Mouse (Mus musculus): ENCODE data around the gene Pqlc3.
"Not testable (repeated sequence)": the region's sequence is repeated elsewhere in the genome, so short reads cannot be mapped to it uniquely, and the experiment has no call there.

Gene Pqlc3

GRCm38 (mm10) chr12:16999739-17000497 lies at the start of gene Pqlc3:
Pqlc3 (minus strand) TSS chr12:17000408.
- in situ Hi-C loops (cut with MboI, MseI), result no loop called here

GRCm38 (mm10) chr12:17049796-17050195 lies 49.6 kb upstream of the Pqlc3 start:
- in situ Hi-C loops (cut with MboI, MseI), result no loop called here

- in situ Hi-C loops (cut with MboI, MseI), result no loop called here
Measured at GRCm38 (mm10) chr12:17048979-17049612, 48.9 kb upstream of the Pqlc3 start.

- in situ Hi-C loops (cut with MboI, MseI), result no loop called here
Measured at GRCm38 (mm10) chr12:17043311-17043710, 43.1 kb upstream of the Pqlc3 start.

GRCm38 (mm10) chr12:17040567-17040966 lies 40.4 kb upstream of the Pqlc3 start:
- in situ Hi-C loops (cut with MboI, MseI), result no loop called here

- in situ Hi-C loops (cut with MboI, MseI), result no loop called here
Measured at GRCm38 (mm10) chr12:17039415-17039814, 39.2 kb upstream of the Pqlc3 start.

- in situ Hi-C loops (cut with MboI, MseI), result no loop called here
Measured at GRCm38 (mm10) chr12:17038246-17038645, 38.0 kb upstream of the Pqlc3 start.

- in situ Hi-C loops (cut with MboI, MseI), result no loop called here
Measured at GRCm38 (mm10) chr12:17037053-17037610, 36.9 kb upstream of the Pqlc3 start.

GRCm38 (mm10) chr12:17036532-17036931 lies 36.3 kb upstream of the Pqlc3 start:
- in situ Hi-C loops (cut with MboI, MseI), result no loop called here

GRCm38 (mm10) chr12:17035128-17035527 lies 34.9 kb upstream of the Pqlc3 start:
- in situ Hi-C loops (cut with MboI, MseI), result no loop called here

- in situ Hi-C loops (cut with MboI, MseI), result loop anchor here (5.0 kb wide), 1 partner anchor 218 kb away; no protein-coding TSS in a partner anchor
Measured at GRCm38 (mm10) chr12:17034671-17035070, 34.5 kb upstream of the Pqlc3 start.

GRCm38 (mm10) chr12:17033464-17033841 lies 33.2 kb upstream of the Pqlc3 start:
- in situ Hi-C loops (cut with MboI, MseI), result loop anchor here (5.0 kb wide), 1 partner anchor 219 kb away; no protein-coding TSS in a partner anchor

- in situ Hi-C loops (cut with MboI, MseI), result loop anchor here (5.0 kb wide), 1 partner anchor 219 kb away; no protein-coding TSS in a partner anchor
Measured at GRCm38 (mm10) chr12:17032694-17033463, 32.7 kb upstream of the Pqlc3 start.

- in situ Hi-C loops (cut with MboI, MseI), result no loop called here
Measured at GRCm38 (mm10) chr12:17024554-17025110, 24.4 kb upstream of the Pqlc3 start.

- in situ Hi-C loops (cut with MboI, MseI), result no loop called here
Measured at GRCm38 (mm10) chr12:17022145-17022544, 21.9 kb upstream of the Pqlc3 start.

- in situ Hi-C loops (cut with MboI, MseI), result not testable (repeated sequence)
Measured at GRCm38 (mm10) chr12:17021125-17021524, 20.9 kb upstream of the Pqlc3 start.

- in situ Hi-C loops (cut with MboI, MseI), result no loop called here
Measured at GRCm38 (mm10) chr12:17018468-17018867, 18.3 kb upstream of the Pqlc3 start.

GRCm38 (mm10) chr12:17015711-17016110 lies 15.5 kb upstream of the Pqlc3 start:
- in situ Hi-C loops (cut with MboI, MseI), result no loop called here

- in situ Hi-C loops (cut with MboI, MseI), result no loop called here
Measured at GRCm38 (mm10) chr12:17012067-17012899, 12.1 kb upstream of the Pqlc3 start.

- in situ Hi-C loops (cut with MboI, MseI), result no loop called here
Measured at GRCm38 (mm10) chr12:17011100-17011870, 11.1 kb upstream of the Pqlc3 start, which contains the start of gene 2410004P03Rik. 2410004P03Rik (minus strand) TSS chr12:17011727.

Measured in T-helper 1 cell (primary cell).